Mouse (Mus musculus): Measurements from ENCODE around the gene Il12a. TPM values are rescaled to one million over a fixed set of nuclear protein-coding genes. Genes with fewer than 3 reads are reported as not detected.

Gene Il12a
- polyA plus RNA-seq, 1 experiment from 2014 or later, result 0.27 TPM

DNA sequence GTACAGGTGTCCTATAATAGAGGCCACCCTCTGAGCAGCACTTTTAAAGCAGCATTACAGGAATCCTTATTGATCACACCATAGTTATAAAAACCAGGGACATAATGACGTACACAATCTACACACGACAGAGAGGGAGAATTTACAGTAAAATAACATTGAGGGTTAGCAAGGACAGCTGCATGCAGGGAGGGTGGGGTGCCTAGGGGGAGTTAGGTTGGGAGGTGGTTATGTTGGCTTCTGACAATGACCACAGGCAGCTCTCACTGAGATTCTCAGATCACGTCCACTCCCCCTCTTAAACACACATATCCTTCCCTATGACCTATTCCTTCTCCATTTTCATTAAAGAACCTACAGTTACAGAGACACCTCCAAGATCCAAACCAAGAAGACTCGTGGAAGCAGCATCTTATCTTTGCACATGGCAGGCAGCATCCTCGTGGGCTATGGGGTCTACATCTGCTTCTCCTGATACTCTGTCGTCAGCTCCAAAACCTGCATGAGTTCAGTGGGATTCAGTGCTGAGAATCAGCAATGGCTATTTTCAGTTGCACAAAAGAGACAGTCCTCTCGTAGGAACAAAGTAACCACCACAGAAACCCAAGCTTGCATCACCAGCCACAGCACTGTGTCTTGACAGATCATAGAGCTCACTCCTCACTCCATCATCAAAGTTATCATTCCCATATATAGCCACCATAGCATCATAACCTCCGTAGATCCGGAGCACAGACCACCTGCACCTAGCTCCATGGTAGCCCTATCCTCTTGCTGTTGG lies 11.4 kb upstream of the Il12a start:
- ATAC-seq (ENCODE audit: insufficient read depth, low FRiP score), result no peak
- WGBS, result 81% methylated on average over 9 of the region's 9 CpGs
- no peaks in the 10 kb centered on the region for H3K36me3 ChIP-seq (ENCODE audit: control insufficient read depth, insufficient read depth, low read length)
- H3K9ac ChIP-seq (ENCODE audit: low read length), result no peak overlapping the region
- H3K4me1 ChIP-seq (ENCODE audit: control insufficient read depth, insufficient read depth, low read length), result peaks cover 11% of the 10 kb centered on the region
- no peak overlapping the region for H3K27ac ChIP-seq (ENCODE audit: low read length)
- H3K4me2 ChIP-seq (ENCODE audit: low read depth, low read length), result no peak overlapping the region
- H3K4me3 ChIP-seq (replicated peaks; ENCODE audit: low read length), result no peak overlapping the region
- no peaks in the 10 kb centered on the region for H3K27me3 ChIP-seq (ENCODE audit: control insufficient read depth, insufficient read depth, low read length)
- no peaks in the 10 kb centered on the region for H3K9me3 ChIP-seq (replicated peaks; ENCODE audit: control insufficient read depth, low read length)

DNA sequence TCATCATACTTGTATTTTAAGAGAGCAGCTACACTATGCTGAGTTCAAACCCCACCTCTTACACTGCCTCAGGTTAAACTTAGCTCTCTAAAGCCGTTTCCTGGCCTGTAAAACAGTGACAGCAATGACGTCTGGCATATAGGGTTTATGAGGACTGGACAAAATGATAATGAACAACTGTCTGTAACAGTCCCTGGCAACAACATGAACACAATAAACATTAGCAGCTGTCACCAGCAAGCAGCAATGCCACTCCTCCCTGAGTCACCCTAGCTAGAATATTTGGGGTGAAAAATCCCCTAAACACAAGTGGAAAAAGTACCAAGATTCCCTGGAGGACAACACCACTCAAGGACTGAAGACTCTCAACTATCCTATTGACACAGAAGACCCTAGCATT lies 6.9 kb upstream of the Il12a start:
- no peak overlapping the region for H3K9ac ChIP-seq (ENCODE audit: low read length)
- H3K9me3 ChIP-seq (replicated peaks; ENCODE audit: control insufficient read depth, low read length), result no peaks in the 10 kb centered on the region
- no peak for ATAC-seq (ENCODE audit: insufficient read depth, low FRiP score)
- no peaks in the 10 kb centered on the region for H3K4me1 ChIP-seq (ENCODE audit: control insufficient read depth, insufficient read depth, low read length)
- no peaks in the 10 kb centered on the region for H3K27me3 ChIP-seq (ENCODE audit: control insufficient read depth, insufficient read depth, low read length)
- WGBS, result 41% methylated on average over 2 of the region's 2 CpGs
- no peak overlapping the region for H3K4me2 ChIP-seq (ENCODE audit: low read depth, low read length)
- H3K4me3 ChIP-seq (replicated peaks; ENCODE audit: low read length), result no peak overlapping the region
- H3K36me3 ChIP-seq (ENCODE audit: control insufficient read depth, insufficient read depth, low read length), result no peaks in the 10 kb centered on the region
- H3K27ac ChIP-seq (ENCODE audit: low read length), result no peak overlapping the region

DNA sequence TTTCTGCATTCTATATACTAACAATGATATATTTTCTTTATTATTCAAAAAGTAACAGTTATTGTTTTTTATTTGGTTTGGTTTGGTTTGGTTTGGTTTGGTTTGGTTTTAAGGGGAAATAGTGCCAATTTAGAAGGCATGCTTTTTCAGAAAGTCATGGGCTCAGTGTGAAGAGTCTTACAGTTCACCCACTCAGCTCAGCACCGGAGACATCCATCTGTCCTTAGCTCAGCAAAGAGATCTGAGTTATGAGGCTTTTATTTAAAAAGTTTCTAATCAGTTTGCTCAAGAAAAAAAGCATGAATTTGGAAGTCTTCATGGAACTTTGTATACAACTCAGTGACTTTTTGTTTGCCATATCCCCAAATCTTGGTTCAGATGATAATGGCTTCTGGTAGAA lies 6.2 kb upstream of the Il12a start:
- Histone ChIP-seq H3K9me3 (replicated peaks; ENCODE audit: control insufficient read depth, low read length) (no peaks in the 10 kb centered on the region), H3K36me3 (ENCODE audit: control insufficient read depth, insufficient read depth, low read length) (no peaks in the 10 kb centered on the region), H3K27me3 (ENCODE audit: control insufficient read depth, insufficient read depth, low read length) (no peaks in the 10 kb centered on the region), H3K4me3 (replicated peaks; ENCODE audit: low read length) (no peak overlapping the region), H3K27ac (ENCODE audit: low read length) (no peak overlapping the region), H3K9ac (ENCODE audit: low read length) (no peak overlapping the region), H3K4me2 (ENCODE audit: low read depth, low read length) (no peak overlapping the region), H3K4me1 (ENCODE audit: control insufficient read depth, insufficient read depth, low read length) (no peaks in the 10 kb centered on the region)
- WGBS, result 77% methylated on average over 1 of the region's 1 CpGs
- ATAC-seq (ENCODE audit: insufficient read depth, low FRiP score), result no peak

DNA sequence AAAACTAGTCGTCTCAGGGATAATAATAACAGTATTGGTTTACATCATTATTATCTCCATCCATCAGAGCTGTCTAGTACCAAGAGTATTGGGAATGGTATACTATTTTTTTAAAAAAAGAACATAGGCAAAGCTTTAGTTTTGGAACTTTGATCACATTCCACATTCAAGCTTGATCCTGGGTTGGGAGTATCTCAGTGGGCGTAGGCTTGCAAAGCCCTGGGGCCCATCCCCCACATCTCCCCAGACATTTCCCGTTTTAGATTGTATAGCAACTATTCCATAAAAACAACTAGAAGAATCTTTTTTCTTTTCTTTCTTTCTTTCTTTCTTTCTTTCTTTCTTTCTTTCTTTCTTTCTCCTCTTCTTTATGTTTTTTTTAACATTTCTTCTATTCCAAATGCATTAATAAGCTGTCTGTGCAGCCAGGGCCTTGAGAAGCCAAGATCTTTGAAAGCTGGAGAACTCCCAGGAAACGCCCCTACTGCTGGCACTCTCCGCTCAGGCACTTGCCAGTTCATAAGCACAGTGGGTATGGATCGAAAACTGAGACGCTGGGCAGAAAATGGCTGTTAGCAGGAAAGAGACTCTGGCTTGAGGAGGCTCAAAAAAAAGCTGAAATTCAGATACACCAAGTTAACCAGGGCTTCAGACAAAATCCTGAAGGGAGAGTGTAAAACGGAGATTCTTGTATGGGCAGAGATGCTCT lies 3.4 kb upstream of the Il12a start:
- no peak overlapping the region for H3K9ac ChIP-seq (ENCODE audit: low read length)
- H3K36me3 ChIP-seq (ENCODE audit: control insufficient read depth, insufficient read depth, low read length), result no peaks in the 10 kb centered on the region
- H3K9me3 ChIP-seq (replicated peaks; ENCODE audit: control insufficient read depth, low read length), result no peaks in the 10 kb centered on the region
- H3K4me2 ChIP-seq (ENCODE audit: low read depth, low read length), result no peak overlapping the region
- H3K27ac ChIP-seq (ENCODE audit: low read length), result no peak overlapping the region
- ATAC-seq (ENCODE audit: insufficient read depth, low FRiP score), result no peak
- H3K4me3 ChIP-seq (replicated peaks; ENCODE audit: low read length), result no peak overlapping the region
- H3K27me3 ChIP-seq (ENCODE audit: control insufficient read depth, insufficient read depth, low read length), result no peaks in the 10 kb centered on the region
- WGBS, result 64% methylated on average over 8 of the region's 8 CpGs
- no peaks in the 10 kb centered on the region for H3K4me1 ChIP-seq (ENCODE audit: control insufficient read depth, insufficient read depth, low read length)

GRCm38 (mm10) chr3:68689346-68689745 lies 1.1 kb upstream of the Il12a start:
- no peaks in the 10 kb centered on the region for H3K27me3 ChIP-seq (ENCODE audit: control insufficient read depth, insufficient read depth, low read length)

GRCm38 (mm10) chr3:68691100-68691778 lies 795 bp downstream of the Il12a start:
- Histone ChIP-seq H3K27ac (ENCODE audit: low read length) (no peak overlapping the region), H3K9me3 (replicated peaks; ENCODE audit: control insufficient read depth, low read length) (no peaks in the 10 kb centered on the region), H3K4me3 (replicated peaks; ENCODE audit: low read length) (no peak overlapping the region)

More at GRCm38 (mm10) chr3:68689346-68689745, 1.1 kb upstream of the Il12a start:
- Histone ChIP-seq H3K4me1 (ENCODE audit: control insufficient read depth, insufficient read depth, low read length) (0 out of 2 replicates have a peak, but pooled peaks cover 5% of the 10 kb centered on the region), H3K4me3 (replicated peaks; ENCODE audit: low read length) (no peak overlapping the region), H3K9ac (ENCODE audit: low read length) (no peak overlapping the region), H3K36me3 (ENCODE audit: control insufficient read depth, insufficient read depth, low read length) (no peaks in the 10 kb centered on the region), H3K4me2 (ENCODE audit: low read depth, low read length) (no peak overlapping the region), H3K9me3 (replicated peaks; ENCODE audit: control insufficient read depth, low read length) (no peaks in the 10 kb centered on the region), H3K27ac (ENCODE audit: low read length) (no peak overlapping the region)
- no peak for ATAC-seq (ENCODE audit: insufficient read depth, low FRiP score)
- WGBS, result 68% methylated on average over 7 of the region's 7 CpGs

DNA sequence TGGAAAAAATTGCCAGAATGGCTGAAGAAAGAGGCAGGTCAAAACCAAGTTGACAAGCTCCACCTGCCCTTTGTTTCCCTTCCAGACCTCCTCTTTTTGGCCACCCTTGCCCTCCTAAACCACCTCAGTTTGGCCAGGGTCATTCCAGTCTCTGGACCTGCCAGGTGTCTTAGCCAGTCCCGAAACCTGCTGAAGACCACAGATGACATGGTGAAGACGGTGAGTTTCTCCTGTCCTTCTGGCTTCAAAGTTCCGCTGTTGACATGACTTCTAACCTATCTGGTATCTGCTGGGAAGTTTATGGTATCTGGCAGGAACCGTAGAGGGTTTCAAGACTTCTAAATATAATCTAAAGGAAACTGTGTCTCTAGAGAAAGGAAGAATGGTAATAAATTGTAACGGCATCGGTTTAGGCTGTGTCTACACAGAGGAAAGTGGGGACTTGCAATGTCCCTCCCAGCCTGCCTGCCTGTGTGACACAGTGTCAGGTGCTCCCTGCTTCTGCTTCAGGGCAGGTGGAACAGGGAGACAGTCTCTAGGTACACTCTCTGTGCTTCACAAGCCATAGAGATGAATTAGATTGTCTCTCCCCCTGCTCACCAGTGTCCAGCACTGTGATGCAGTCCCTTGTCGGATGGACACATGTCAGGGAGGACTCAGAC lies 1.6 kb downstream of the Il12a start:
- Histone ChIP-seq H3K9me3 (replicated peaks; ENCODE audit: control insufficient read depth, low read length) (no peaks in the 10 kb centered on the region), H3K36me3 (ENCODE audit: control insufficient read depth, insufficient read depth, low read length) (no peaks in the 10 kb centered on the region), H3K4me2 (ENCODE audit: low read depth, low read length) (no peak overlapping the region), H3K4me1 (ENCODE audit: control insufficient read depth, insufficient read depth, low read length) (0 out of 2 replicates have a peak, but pooled peaks cover 5% of the 10 kb centered on the region), H3K27me3 (ENCODE audit: control insufficient read depth, insufficient read depth, low read length) (no peaks in the 10 kb centered on the region), H3K9ac (ENCODE audit: low read length) (no peak overlapping the region), H3K4me3 (replicated peaks; ENCODE audit: low read length) (no peak overlapping the region), H3K27ac (ENCODE audit: low read length) (no peak overlapping the region)
- no peak for ATAC-seq (ENCODE audit: insufficient read depth, low FRiP score)
- WGBS, result 71% methylated on average over 7 of the region's 7 CpGs

More at GRCm38 (mm10) chr3:68691100-68691778, 795 bp downstream of the Il12a start:
- Histone ChIP-seq H3K27me3 (ENCODE audit: control insufficient read depth, insufficient read depth, low read length) (no peaks in the 10 kb centered on the region), H3K9ac (ENCODE audit: low read length) (no peak overlapping the region), H3K4me2 (ENCODE audit: low read depth, low read length) (no peak overlapping the region), H3K4me1 (ENCODE audit: control insufficient read depth, insufficient read depth, low read length) (0 out of 2 replicates have a peak, but pooled peaks cover 5% of the 10 kb centered on the region), H3K36me3 (ENCODE audit: control insufficient read depth, insufficient read depth, low read length) (no peaks in the 10 kb centered on the region)
- no peak for ATAC-seq (ENCODE audit: insufficient read depth, low FRiP score)
- WGBS, result 76% methylated on average over 28 of the region's 28 CpGs

DNA sequence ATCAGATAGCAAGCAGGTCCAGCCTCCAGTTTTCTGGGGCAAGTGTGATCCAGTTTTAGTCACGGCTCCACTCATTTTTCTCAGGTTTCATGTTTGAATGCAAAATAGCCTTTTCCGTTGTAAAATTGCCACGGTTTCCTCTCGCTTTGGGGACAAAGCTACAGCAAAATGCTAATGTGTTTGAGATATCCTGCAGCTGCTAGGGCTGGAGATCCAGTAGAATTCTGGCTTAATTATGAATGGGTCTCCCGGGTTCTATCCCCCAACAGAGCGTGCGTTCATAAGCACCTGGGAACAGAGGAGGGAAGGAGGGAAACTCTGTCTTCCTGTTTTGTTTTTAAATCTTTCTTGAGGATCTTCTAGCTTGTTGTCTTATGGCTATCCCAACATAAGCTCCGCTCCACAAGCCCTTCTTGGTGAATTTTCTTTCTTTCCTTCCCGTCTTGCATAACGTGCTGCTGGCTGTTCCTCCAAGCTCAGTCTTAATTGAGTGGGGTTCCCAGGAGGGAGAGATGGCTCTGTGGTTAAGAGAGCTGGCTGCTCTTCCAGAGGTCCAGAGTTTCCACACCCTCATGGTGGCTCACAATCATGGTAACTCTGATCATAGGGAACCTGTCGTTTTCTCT lies 2.3 kb downstream of the Il12a start:
- no peaks in the 10 kb centered on the region for H3K27me3 ChIP-seq (ENCODE audit: control insufficient read depth, insufficient read depth, low read length)
- no peak overlapping the region for H3K27ac ChIP-seq (ENCODE audit: low read length)
- ATAC-seq (ENCODE audit: insufficient read depth, low FRiP score), result no peak
- H3K9me3 ChIP-seq (replicated peaks; ENCODE audit: control insufficient read depth, low read length), result no peaks in the 10 kb centered on the region
- no peak overlapping the region for H3K4me3 ChIP-seq (replicated peaks; ENCODE audit: low read length)
- 0 out of 2 replicates have a peak, but pooled peaks cover 5% of the 10 kb centered on the region for H3K4me1 ChIP-seq (ENCODE audit: control insufficient read depth, insufficient read depth, low read length)
- H3K36me3 ChIP-seq (ENCODE audit: control insufficient read depth, insufficient read depth, low read length), result no peaks in the 10 kb centered on the region
- no peak overlapping the region for H3K4me2 ChIP-seq (ENCODE audit: low read depth, low read length)
- WGBS, result 68% methylated on average over 11 of the region's 11 CpGs
- no peak overlapping the region for H3K9ac ChIP-seq (ENCODE audit: low read length)

Data from stomach, embryonic 16.5 days (tissue).